Mouse (Mus musculus): Measurements from ENCODE around the gene Gm45711. TPM values are rescaled to one million over a fixed set of nuclear protein-coding genes. Genes with fewer than 3 reads are reported as not detected.

Gene Gm45711
- total RNA-seq, 2 experiments from 2014 or later, result not detected

DNA sequence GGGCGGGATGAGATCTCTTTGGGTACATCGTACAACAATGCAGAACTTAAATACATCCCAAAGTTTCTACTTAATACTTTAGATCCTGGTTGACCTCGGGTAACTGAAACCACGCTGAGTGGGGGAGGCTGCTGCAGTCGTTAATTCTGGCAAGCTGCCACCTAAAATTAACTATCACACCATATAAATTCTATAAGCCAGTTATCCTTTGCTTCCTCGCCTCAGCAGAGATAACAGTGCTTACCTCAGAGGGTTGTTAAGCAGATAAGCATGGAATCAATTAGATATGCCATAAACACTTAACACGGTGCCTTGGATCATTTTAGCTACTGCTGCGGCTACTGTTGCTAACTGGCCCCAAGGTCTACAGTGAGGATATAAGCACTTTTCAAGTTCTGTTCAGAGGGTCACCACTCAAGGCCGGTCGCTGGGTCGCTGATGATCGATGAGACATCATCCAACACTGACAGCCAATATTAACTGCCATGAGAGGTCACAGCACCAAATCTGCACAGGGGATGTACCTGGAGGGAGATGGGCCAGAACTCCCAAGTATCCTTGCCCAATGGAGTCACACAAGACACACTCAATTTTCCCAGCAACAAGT, 67.7 kb downstream of the Gm45711 start:
- no peak for DNase-seq

DNA sequence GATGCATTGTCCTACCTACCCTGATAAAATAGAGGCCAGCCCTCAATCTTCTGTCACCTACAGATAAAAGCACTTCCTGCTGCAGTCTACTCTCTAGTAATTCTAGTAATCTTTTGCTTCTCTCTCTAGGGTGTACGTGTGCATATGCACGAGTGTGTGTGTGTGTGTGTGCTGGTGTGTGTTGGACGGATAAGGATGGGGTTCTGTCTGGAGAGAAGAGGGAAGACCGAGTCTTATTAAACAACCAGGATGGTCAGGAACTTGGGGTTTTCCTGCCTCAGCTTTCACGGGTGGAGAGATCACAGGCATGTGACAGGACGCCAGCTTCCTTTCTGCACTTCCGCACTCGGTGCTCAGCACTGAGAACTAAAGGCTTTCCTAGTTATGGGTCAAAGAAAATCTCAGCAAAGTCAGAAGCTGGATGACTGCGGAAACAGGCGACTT, 70.4 kb downstream of the Gm45711 start:
- DNase-seq, result no peak

DNA sequence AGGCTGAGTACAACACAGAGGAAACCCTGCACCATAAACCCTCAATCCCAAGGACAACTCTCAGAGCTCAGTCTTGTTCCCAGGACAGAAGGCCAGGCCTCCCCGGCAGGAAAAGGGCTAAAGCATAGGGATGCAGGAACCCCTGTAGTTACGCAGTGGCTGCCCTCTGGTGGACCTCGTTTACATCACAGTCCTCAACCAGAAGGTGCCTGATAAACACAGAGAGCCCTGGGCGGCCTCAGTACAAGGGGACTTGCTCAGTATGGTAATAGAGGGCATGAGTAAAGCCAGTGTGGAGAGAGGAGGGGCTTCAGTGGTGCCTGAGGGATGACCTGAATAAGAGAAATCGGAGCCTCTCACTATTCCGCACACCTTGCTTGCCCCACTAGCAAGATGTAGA, 75.3 kb downstream of the Gm45711 start:
- DNase-seq, result peak in 1 of 2 experiments; percentile 38

DNA sequence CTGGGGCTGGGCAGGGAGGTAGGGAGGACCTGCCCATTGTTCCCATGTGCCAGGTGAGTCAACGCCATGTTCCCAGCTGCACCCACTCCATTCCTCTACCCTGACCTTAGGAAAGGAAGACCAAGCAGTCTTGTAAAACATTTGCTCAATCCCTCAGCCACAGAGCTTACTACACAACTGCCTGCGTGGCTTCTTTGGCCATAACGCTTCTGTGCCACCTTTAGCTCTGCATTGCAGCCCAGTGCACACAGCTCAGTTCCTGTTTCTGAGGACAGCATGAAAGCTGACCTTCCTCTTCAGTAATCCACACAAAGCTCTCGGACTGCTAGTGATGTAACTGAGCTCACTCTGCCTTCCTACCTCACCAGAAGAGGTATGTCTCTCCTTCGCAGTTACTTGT, 77.0 kb downstream of the Gm45711 start:
- no peak for DNase-seq

DNA sequence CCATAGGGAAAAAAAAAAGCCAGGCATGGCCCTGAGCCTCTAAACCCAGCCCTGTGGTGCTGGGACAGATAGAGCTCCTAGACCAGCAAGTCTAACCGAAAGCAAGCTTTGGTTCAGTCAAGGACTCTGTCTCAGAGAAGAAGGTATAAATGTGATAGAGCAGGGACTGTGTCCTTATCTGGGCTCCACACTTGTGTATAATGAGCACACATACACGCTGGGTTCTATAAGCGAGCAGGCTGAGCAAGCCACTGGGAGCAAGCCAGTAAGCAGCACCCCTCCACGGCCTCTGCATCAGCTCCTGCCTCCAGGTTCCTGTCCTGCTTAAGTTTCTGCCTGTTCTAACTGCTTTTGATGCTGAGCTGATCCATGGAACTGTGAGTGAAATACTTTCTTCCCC, 77.8 kb downstream of the Gm45711 start:
- no peak for DNase-seq

Other genes starting within 250 kb of the Gm45711 start
- 10 to 100 TPM; 44.1 to 61.4 TPM for gene Cdh5, start 208.5 kb downstream of the Gm45711 start, total RNA-seq (2021)
- 10 to 100 TPM in 1 of 2 experiments, 1 to 10 TPM in 1; 5.3 to 20.8 TPM for gene Bean1, start 139.6 kb downstream of the Gm45711 start, total RNA-seq (2021)
- gene Tk2, start 61.5 kb downstream of the Gm45711 start, total RNA-seq (2021), result 10 to 100 TPM; 79.2 to 80.0 TPM
- 100 to 1,000 TPM in 1 of 2 experiments, 10 to 100 TPM in 1; 86.6 to 187 TPM for gene Cklf, start 59.2 kb downstream of the Gm45711 start, total RNA-seq (2021)
- under 1 TPM; 0.89 to 0.92 TPM for gene Cmtm2a, start 16.9 kb downstream of the Gm45711 start, total RNA-seq (2021)
- gene Cmtm1, start 64 bp upstream of the Gm45711 start, total RNA-seq (2021), result not detected
- gene Gm11020, start 11.5 kb upstream of the Gm45711 start, total RNA-seq (2021), result not detected
- under 1 TPM in 1 of 2 experiments, not detected in 1; 0.46 TPM for gene Cmtm2b, start 12.1 kb upstream of the Gm45711 start, total RNA-seq (2021)
- gene Cmtm3, start 29.3 kb upstream of the Gm45711 start, total RNA-seq (2021), result 100 to 1,000 TPM in 1 of 2 experiments, 10 to 100 TPM in 1; 65.8 to 153 TPM
- 10 to 100 TPM; 47.7 to 60.9 TPM for gene Cmtm4, start 85.7 kb upstream of the Gm45711 start, total RNA-seq (2021)
- 100 to 1,000 TPM; 122 to 135 TPM for gene Dync1li2, start 133.0 kb upstream of the Gm45711 start, total RNA-seq (2021)
- gene Terb1, start 199.8 kb upstream of the Gm45711 start, total RNA-seq (2021), result not detected
- 10 to 100 TPM; 36.4 to 38.4 TPM for gene Nae1, start 224.6 kb upstream of the Gm45711 start, total RNA-seq (2021)
- gene Car7, start 224.6 kb upstream of the Gm45711 start, total RNA-seq (2021), result 1 to 10 TPM; 1.5 to 4.1 TPM